Mouse (Mus musculus) neural tube, embryonic 15.5 days (tissue): ENCODE measurements around the gene Tstd1. TPM values are rescaled to one million over a fixed set of nuclear protein-coding genes. Genes with fewer than 3 reads are reported as not detected.
A peak's percentile ranks its signal among the peaks of the same experiment; 100 is the strongest.

Source experiments
- ATAC-seq: fragments of 200-750 bp; cut with Nextera tagmentation; 2 replicates; pipeline ENCODE4 v1.8.0; 2017; ENCODE audit warnings: mild to moderate bottlenecking, moderate TSS enrichment, moderate library complexity; ENCODE audit not compliant: low FRiP score
- H3K27ac ChIP-seq: fragments of 300-500 bp; sonication (generic); replicated peaks from 2 replicates; pipeline ENCODE4 v1.5.1; 2015; ENCODE audit warnings: mild to moderate bottlenecking, inconsistent platforms
- H3K27me3 ChIP-seq: fragments of 300-500 bp; sonication (generic); replicated peaks from 2 replicates; pipeline ENCODE4 v1.6.1; 2015; ENCODE audit warnings: inconsistent platforms
- H3K36me3 ChIP-seq: fragments of 300-500 bp; sonication (generic); 2 replicates; pipeline ENCODE4 v1.6.1; 2015; ENCODE audit warnings: inconsistent platforms
- H3K4me1 ChIP-seq: fragments of 300-500 bp; sonication (generic); 2 replicates; pipeline ENCODE4 v1.6.1; 2015; ENCODE audit warnings: inconsistent platforms
- H3K4me2 ChIP-seq: fragments of 300-500 bp; sonication (generic); 2 replicates; pipeline ENCODE4 v1.6.1; 2015; ENCODE audit warnings: inconsistent platforms, mild to moderate bottlenecking, moderate library complexity
- H3K4me3 ChIP-seq: fragments of 300-500 bp; sonication (generic); replicated peaks from 2 replicates; pipeline ENCODE4 v1.5.1; 2015; ENCODE audit warnings: mild to moderate bottlenecking, inconsistent platforms
- H3K9ac ChIP-seq: fragments of 300-500 bp; sonication (generic); replicated peaks from 2 replicates; pipeline ENCODE4 v1.6.1; 2015; ENCODE audit warnings: mild to moderate bottlenecking, inconsistent platforms
- H3K9me3 ChIP-seq: fragments of 300-500 bp; sonication (generic); replicated peaks from 2 replicates; pipeline ENCODE4 v1.6.1; 2016; ENCODE audit warnings: inconsistent platforms
- WGBS: fragments of 180-500 bp; shearing (Covaris S2); methylation state at CpG from one replicate; pipeline ENCODE4 v1.1.7; 2015; ENCODE audit warnings: mixed read lengths; 5-methylcytosine and 5-hydroxymethylcytosine counted together
- polyA plus RNA-seq: library from polyadenylated mRNA; unstranded; fragments of >200 nt; fragmentation: Nextera tagmentation; extraction: Ambion mirVana; gene quantifications from 2 replicates; pipeline ENCODE4 v1.2.1, GENCODE M21; 2015

Gene Tstd1
- polyA plus RNA-seq, 1 experiment from 2014 or later: 4.9 TPM

DNA sequence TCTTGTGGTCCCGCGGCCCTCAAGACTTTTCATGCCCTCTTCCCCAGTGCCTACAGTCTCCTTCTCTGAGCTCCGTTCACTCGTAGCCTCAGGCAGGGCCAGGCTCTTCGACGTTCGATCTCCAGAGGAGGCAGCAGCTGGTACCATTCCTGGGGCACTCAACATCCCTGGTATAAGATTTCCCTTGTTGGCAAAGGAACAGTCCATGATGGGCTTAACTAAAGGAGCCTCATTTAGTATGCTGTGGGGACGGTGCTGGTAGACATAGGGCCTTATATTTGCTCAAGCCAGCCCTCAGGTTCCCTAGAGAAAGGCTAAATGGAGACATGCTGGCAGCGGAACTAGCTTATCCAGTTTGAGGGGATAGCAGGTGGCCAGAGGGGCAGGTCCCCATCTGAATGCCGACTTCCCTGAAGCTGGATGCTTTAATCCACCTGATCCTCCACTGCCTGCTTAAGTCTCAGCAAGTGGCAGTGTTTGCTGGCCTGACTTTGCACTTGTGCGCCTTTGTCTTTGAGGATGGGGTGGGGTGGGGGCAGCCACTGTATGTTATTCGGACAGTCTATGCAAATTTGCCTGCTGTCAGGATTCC is 715 bp downstream of the Tstd1 start:
- peaks cover 59% of the 10 kb centered on the region for H3K36me3 ChIP-seq
- peaks cover 5% of the 10 kb centered on the region for H3K4me1 ChIP-seq
- no peaks in the 10 kb centered on the region for H3K9me3 ChIP-seq
- peak; percentile 37; the same call in 1 of the 2 replicates for ATAC-seq
- no peaks in the 10 kb centered on the region for H3K27me3 ChIP-seq
- no peak overlapping the region for H3K4me2 ChIP-seq
- 42% methylated on average over 12 of the region's 12 CpGs for WGBS
- no peak overlapping the region; the same call in none of the 2 replicates for H3K27ac ChIP-seq
- no peak overlapping the region for H3K4me3 ChIP-seq
- no peak overlapping the region for H3K9ac ChIP-seq

DNA sequence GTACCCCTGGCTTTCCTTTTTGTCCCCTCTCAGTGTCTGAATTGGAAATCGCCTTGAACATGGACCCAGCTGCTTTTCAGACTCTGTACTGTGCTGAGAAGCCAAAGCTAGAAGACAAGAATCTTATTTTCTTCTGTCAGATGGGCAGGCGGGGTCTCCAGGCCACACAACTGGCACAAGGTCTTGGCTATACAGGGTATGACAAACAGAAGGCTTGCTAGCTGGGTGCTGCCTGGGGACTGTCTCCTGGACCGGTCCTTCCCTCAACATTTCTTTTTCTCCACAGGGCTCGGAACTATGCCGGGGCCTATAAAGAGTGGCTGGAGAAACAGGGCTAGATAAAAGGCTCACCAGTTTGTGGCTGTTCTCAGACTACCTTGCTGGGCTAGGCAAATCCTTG is 1.2 kb downstream of the Tstd1 start:
- no peaks in the 10 kb centered on the region for H3K27me3 ChIP-seq
- no peak for ATAC-seq
- H3K9me3 ChIP-seq: no peaks in the 10 kb centered on the region
- H3K4me3 ChIP-seq: no peak overlapping the region
- H3K36me3 ChIP-seq: peaks cover 59% of the 10 kb centered on the region
- peaks cover 4% of the 10 kb centered on the region; the same call in 1 of the 2 replicates for H3K4me1 ChIP-seq
- no peak overlapping the region; the same call in 1 of the 2 replicates for H3K27ac ChIP-seq
- H3K4me2 ChIP-seq: no peak overlapping the region
- WGBS: 80% methylated on average over 5 of the region's 5 CpGs
- H3K9ac ChIP-seq: no peak overlapping the region

DNA sequence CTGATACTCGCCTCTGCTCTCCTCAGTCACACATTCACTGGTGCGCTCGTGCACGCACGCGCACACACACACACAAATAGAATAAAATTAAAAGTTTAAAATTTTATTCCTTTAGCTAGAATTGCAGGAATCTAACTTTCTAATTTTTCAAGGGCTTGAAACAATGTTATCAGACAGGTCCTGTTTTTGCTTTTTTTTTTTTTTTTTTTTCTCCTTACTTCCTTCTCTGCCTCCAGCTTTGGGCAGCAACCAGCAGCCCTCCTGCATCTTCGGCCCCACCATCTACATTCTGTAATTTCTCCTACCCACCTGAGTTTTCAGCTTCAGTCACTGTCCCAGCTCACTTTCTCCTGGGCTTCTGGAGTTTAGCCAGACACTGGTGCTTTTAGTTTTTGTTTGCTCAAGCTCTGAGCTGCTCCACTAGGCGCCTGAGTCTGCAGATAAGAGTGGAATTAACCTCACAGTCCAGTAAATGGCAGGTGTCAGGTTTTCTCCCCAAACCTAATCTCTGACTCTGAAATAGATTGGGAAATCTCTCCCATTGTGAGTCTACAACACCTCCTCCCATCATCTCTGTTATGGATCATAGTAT is 3.9 kb downstream of the Tstd1 start:
- Histone ChIP-seq H3K36me3 (peaks cover 35% of the 10 kb centered on the region), H3K9me3 (no peaks in the 10 kb centered on the region), H3K4me1 (peaks cover 4% of the 10 kb centered on the region; the same call in 1 of the 2 replicates), H3K27ac (no peak overlapping the region), H3K4me2 (no peak overlapping the region), H3K27me3 (no peaks in the 10 kb centered on the region), H3K9ac (no peak overlapping the region), H3K4me3 (no peak overlapping the region)
- ATAC-seq: no peak
- 92% methylated on average over 8 of the region's 8 CpGs for WGBS

DNA sequence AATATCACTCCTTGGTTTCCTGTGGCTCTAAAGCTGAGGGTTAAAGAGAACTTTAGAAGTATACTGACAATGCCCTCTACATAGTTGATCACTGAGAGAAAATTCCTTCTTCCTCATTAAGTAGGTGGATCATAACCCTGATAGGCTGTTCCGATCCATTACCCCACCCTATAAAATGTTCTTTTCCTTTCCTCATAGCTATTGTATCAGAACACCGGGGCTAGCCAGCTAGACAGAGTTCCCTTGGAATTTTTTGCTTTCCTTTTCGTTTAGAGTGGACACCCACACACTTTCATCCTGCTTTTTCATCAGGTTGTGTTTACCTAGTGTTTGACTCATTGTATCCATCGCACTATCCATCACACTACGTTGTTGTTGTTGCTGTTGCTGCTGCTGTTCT is 6.0 kb downstream of the Tstd1 start:
- no peak overlapping the region for H3K9ac ChIP-seq
- no peaks in the 10 kb centered on the region for H3K9me3 ChIP-seq
- no peaks in the 10 kb centered on the region for H3K4me1 ChIP-seq
- H3K36me3 ChIP-seq: peaks cover 15% of the 10 kb centered on the region
- H3K27ac ChIP-seq: no peak overlapping the region
- WGBS: 80% methylated on average over 5 of the region's 5 CpGs
- H3K4me2 ChIP-seq: no peak overlapping the region
- no peaks in the 10 kb centered on the region for H3K27me3 ChIP-seq
- ATAC-seq: no peak
- no peak overlapping the region for H3K4me3 ChIP-seq

DNA sequence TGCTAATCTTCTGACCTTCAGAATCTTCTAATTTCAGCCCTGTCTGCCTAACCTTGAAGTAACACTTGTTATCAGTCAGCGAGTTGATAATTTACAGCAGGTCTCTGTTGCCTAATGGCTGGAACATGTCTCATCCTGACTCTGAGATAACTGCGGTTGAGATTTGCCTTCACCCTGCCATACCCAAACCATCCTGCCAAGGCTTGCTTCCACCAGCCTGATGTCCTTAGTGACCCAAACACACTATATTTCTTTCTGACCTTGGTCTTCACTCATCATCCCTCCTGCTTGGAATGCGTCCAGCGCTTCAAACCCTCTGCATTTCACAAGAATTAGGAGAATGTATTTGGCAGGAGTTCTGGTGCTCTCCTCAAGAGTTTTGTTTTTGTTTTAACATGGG is 6.5 kb downstream of the Tstd1 start:
- no peaks in the 10 kb centered on the region for H3K9me3 ChIP-seq
- no peak overlapping the region for H3K4me2 ChIP-seq
- no peaks in the 10 kb centered on the region for H3K27me3 ChIP-seq
- no peak overlapping the region for H3K4me3 ChIP-seq
- WGBS: 87% methylated on average over 4 of the region's 4 CpGs
- no peak overlapping the region for H3K27ac ChIP-seq
- peaks cover 10% of the 10 kb centered on the region for H3K36me3 ChIP-seq
- no peak overlapping the region for H3K9ac ChIP-seq
- no peaks in the 10 kb centered on the region for H3K4me1 ChIP-seq
- no peak for ATAC-seq

DNA sequence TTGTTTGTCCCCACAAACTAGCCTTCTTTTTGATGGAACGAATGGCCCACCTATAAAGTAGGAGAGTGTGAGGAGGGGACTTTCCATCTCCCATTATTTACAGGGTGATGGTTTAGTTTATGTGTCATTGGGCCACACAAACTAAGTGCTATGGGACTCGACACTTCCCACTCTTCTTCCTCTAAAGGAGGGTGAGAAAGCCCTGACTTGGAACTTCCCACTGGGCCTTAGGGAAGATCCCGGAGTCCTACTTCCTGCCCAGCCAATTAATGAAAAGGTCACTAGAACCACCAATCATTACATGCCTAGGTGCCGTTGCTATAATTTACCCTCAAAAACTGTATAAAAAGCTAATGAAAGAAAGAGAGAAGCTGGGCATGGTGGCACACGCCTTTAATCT is 13.5 kb downstream of the Tstd1 start:
- Histone ChIP-seq H3K9me3 (no peaks in the 10 kb centered on the region), H3K4me3 (no peak overlapping the region), H3K27me3 (peaks cover 13% of the 10 kb centered on the region), H3K4me2 (no peak overlapping the region), H3K27ac (no peak overlapping the region), H3K4me1 (peaks cover 2% of the 10 kb centered on the region; the same call in 1 of the 2 replicates), H3K9ac (no peak overlapping the region), H3K36me3 (no peaks in the 10 kb centered on the region)
- 75% methylated on average over 5 of the region's 5 CpGs for WGBS
- ATAC-seq: no peak

DNA sequence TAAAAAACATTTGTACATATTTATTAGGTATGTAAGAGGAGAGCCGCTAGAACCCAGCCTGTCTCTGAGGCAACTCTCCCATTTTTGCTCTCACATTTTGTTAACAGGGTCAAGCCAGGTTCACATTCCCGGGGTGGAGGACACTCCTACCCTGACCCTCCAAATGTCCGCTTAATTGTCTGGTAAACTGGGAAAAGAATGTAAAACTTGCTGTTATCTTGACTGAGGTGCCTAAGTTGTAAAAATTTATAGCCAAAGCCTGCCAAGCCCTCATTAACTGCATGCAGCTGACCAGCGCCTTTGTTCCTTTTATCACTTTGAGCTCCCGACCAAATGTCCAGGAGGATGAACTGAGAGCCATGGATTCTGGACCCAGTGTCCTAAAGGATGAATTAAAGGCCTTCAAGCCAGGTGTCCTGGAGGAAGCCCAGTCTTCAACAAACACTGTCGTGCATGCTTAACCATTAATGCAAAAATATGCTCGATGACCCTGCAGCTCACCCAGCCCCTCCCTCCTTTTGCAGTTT is 16.7 kb downstream of the Tstd1 start:
- H3K27ac ChIP-seq: no peak overlapping the region
- H3K9ac ChIP-seq: no peak overlapping the region
- 12% methylated on average over 7 of the region's 7 CpGs for WGBS
- H3K4me1 ChIP-seq: peaks cover 14% of the 10 kb centered on the region
- no peaks in the 10 kb centered on the region for H3K9me3 ChIP-seq
- no peak for ATAC-seq
- no peaks in the 10 kb centered on the region for H3K36me3 ChIP-seq
- H3K4me3 ChIP-seq: no peak overlapping the region
- H3K27me3 ChIP-seq: peaks cover 41% of the 10 kb centered on the region
- H3K4me2 ChIP-seq: no peak overlapping the region

DNA sequence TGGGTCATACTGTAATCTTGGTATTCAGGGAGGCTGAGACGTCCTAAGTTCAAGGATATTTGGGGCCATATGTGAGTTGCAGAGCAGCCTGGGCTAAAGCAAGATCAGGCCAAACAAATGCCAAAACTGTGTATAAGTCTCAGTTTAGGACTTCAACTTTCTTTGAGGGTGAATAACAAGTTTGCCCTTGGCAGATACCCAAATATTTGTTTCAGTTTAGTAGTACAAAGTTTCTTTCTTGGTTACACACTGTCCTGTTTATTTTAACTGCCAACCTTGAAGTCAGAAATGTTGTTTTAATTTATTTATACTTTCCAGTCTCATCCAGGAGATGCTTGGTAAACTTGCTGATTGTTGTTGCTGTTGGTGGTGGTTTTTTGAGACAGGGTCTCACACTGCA is 17.3 kb downstream of the Tstd1 start:
- Histone ChIP-seq H3K27ac (no peak overlapping the region), H3K36me3 (no peaks in the 10 kb centered on the region), H3K4me3 (no peak overlapping the region), H3K27me3 (peaks cover 41% of the 10 kb centered on the region), H3K4me2 (no peak overlapping the region), H3K9ac (no peak overlapping the region), H3K9me3 (no peaks in the 10 kb centered on the region), H3K4me1 (peaks cover 14% of the 10 kb centered on the region)
- ATAC-seq: no peak
- WGBS: 40% methylated on average over 1 of the region's 1 CpGs

DNA sequence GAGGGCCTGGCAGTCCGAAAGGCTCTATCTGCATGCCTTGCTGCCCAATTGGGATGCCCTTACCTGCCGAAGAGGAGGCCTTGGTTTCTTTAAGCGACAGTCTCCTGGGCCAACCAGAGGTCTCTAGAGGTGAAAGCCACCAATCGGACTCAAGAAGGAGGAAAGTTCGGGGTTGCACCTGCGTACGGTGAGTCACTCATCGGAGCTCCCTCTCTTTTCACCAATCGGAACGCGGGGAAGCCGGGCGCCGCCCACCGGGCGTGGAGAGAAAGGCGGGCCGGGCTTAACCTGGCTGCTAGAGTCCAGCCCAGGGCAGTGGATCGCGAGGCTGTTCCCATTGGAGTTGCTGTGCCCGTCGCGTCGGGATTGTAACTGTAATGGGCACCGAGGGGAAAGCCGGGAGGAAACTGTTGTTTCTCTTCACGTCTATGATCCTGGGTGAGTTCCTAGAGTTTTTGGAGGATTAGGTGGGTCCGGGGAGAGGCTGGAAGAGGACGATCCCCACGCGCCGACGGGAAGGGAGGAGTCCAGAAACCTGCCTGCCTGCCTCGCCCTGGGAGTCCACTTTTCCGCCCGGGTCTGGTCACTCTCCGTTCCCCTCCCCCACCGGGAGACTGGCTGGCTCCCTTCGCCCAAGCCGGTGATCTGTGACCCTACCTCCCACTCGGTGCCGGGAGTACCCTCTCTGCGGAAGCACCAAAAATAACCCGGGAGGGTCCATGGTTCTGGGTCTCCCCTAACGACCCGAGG is 18.8 kb downstream of the Tstd1 start, which contains the start of gene F11r:
Gene F11r (plus strand): TSS at position 272 of the 750 bp plus-strand sequence.
- 0 out of 2 replicates have a peak within 1 kb of the TSS, but pooled peaks have one; percentile 10 for H3K27ac ChIP-seq

DNA sequence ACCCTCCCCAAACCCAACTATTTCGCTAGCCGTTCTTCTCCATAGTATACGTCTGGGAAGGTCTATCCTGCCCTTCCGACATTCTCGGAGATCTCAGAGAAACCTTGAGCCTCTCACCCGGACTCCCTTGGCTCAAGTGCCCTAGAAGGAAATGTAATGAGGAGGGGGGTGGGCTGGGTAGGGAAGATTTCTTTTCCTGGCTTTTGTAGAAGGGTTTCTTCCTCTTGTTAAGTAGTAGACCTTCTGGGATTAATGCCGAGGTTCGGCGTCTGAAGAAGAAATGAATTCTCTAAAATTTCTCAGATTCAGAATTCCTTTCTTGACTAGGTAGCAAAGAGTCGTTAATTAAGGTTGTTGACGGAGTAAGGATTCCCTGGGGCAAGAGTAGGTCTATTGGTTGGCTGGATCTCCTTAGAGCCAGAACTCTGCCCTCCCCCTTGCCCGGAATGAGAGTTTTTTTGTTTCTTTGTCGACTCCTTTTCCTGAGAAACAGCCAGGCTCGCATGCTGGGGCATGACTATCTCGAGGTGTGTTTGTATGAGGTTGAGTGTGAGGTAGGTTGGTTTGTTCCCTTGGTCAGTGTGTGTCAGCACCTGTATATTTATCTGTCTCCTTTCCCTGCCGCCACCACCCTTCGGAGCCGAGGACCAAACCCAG is 19.5 kb downstream of the Tstd1 start:
- no peak for ATAC-seq
- peak overlapping the region; percentile 20; the same call in 1 of the 2 replicates for H3K9ac ChIP-seq
- H3K27me3 ChIP-seq: peaks cover 41% of the 10 kb centered on the region
- peak overlapping the region; percentile 37 for H3K4me3 ChIP-seq
- WGBS: 4% methylated on average over 18 of the region's 18 CpGs
- H3K4me1 ChIP-seq: peaks cover 14% of the 10 kb centered on the region
- no peaks in the 10 kb centered on the region for H3K9me3 ChIP-seq
- no peaks in the 10 kb centered on the region for H3K36me3 ChIP-seq
- H3K27ac ChIP-seq: 0 out of 2 replicates have a peak overlapping the region, but pooled peaks have one; percentile 10
- peak overlapping the region; percentile 54 for H3K4me2 ChIP-seq

More for the DNA sequence above, 18.8 kb downstream of the Tstd1 start, which contains the start of gene F11r:
- WGBS: under 1% methylated on average over 44 of the region's 46 CpGs
- ATAC-seq: peak; percentile 62
- H3K9me3 ChIP-seq: no peaks in the 10 kb centered on the region
- peaks cover 14% of the 10 kb centered on the region for H3K4me1 ChIP-seq
- peaks cover 41% of the 10 kb centered on the region for H3K27me3 ChIP-seq
- peak within 1 kb of the TSS; percentile 37 for H3K4me3 ChIP-seq
- H3K36me3 ChIP-seq: no peaks in the 10 kb centered on the region
- peak within 1 kb of the TSS; percentile 54 for H3K4me2 ChIP-seq
- H3K9ac ChIP-seq: peak within 1 kb of the TSS; percentile 20; the same call in 1 of the 2 replicates

DNA sequence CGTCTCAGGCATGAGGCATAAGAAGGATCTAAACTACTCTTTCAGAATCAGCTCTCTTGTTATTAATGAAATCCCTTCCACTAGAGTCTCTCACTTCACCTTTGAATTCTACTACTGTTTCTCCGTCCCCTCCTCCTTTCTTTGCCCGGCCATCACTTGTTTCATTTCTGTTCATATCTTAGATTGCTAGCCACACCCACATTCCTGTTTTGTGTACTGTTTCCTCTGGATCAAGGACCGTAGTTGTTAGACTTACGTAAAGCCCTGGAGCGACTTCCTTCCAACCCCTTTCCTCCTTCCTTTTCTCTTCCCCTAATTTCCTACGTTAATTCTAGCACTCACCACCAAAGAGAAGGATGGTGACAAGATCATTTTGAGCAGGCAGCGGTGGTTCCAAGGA is 20.4 kb downstream of the Tstd1 start:
- ATAC-seq: no peak
- Histone ChIP-seq H3K4me2 (peak overlapping the region; percentile 54), H3K4me3 (peak overlapping the region; percentile 37), H3K9me3 (no peaks in the 10 kb centered on the region), H3K36me3 (no peaks in the 10 kb centered on the region), H3K9ac (no peak overlapping the region), H3K27me3 (peaks cover 39% of the 10 kb centered on the region), H3K4me1 (peaks cover 14% of the 10 kb centered on the region), H3K27ac (no peak overlapping the region)
- WGBS: 38% methylated on average over 8 of the region's 8 CpGs
